Mouse (Mus musculus) ES-E14 (cell line): ENCODE data around the gene Srebf1. TPM values are rescaled to one million over a fixed set of nuclear protein-coding genes. Genes with fewer than 3 reads are reported as not detected.

Experiments
- DNase-seq: peaks from one replicate; pipeline ENCODE4 v3.0.0-alpha.2; 2013; ENCODE audit warnings: low read depth, low spot score
- H3K27ac ChIP-seq: 2 replicates; pipeline ENCODE4 v1.5.1; 2012; ENCODE audit warnings: low read depth, mild to moderate bottlenecking, low read length, moderate library complexity, mixed read lengths; ENCODE audit not compliant: poor library complexity, insufficient read depth, severe bottlenecking
- H3K36me3 ChIP-seq: 2 replicates; pipeline ENCODE4 v1.6.1; 2012; ENCODE audit warnings: mild to moderate bottlenecking, low read length, moderate library complexity, mixed read lengths; ENCODE audit not compliant: control insufficient read depth, poor library complexity, insufficient read depth, severe bottlenecking
- H3K4me1 ChIP-seq, 2 experiments: fragments of 150-350 bp in 1 of 2; sonication (generic) in 1 of 2; 2 replicates each; pipeline ENCODE4 v1.6.1; 2012; ENCODE audit warnings: low read length in 2 of 2, mild to moderate bottlenecking in 1 of 2, mixed read lengths in 1 of 2; ENCODE audit not compliant: control insufficient read depth in 2 of 2, insufficient read depth in 2 of 2, poor library complexity in 1 of 2
- H3K4me3 ChIP-seq, 2 experiments: fragments of 150-350 bp in 1 of 2; sonication (generic) in 1 of 2; 2 replicates each; pipeline ENCODE4 v1.5.1; 2012; ENCODE audit warnings: low read length in 2 of 2, low read depth in 1 of 2, mild to moderate bottlenecking in 1 of 2, mixed read lengths in 1 of 2; ENCODE audit not compliant: insufficient read depth in 1 of 2, poor library complexity in 1 of 2, severe bottlenecking in 1 of 2
- H3K9ac ChIP-seq: 2 replicates; pipeline ENCODE4 v1.6.1; 2012; ENCODE audit warnings: low read depth, mild to moderate bottlenecking, low read length, mixed read lengths; ENCODE audit not compliant: poor library complexity, insufficient read depth, severe bottlenecking
- H3K9me3 ChIP-seq: fragments of 150-350 bp; sonication (generic); 2 replicates; pipeline ENCODE4 v1.6.1; 2012; ENCODE audit warnings: low read depth, mild to moderate bottlenecking, low read length; ENCODE audit not compliant: control insufficient read depth, insufficient read depth
- CHD2 ChIP-seq: IDR thresholded peaks from 2 replicates; pipeline ENCODE4 v1.6.1; 2014; ENCODE audit warnings: mild to moderate bottlenecking, low read depth, low read length, inconsistent platforms
- HCFC1 ChIP-seq: IDR thresholded peaks from 2 replicates; pipeline ENCODE4 v1.6.1; 2012; ENCODE audit warnings: low read length, inconsistent platforms, borderline replicate concordance; ENCODE audit not compliant: insufficient read depth
- MAFK ChIP-seq: IDR thresholded peaks from 2 replicates; pipeline ENCODE4 v1.6.1; 2014; ENCODE audit warnings: mild to moderate bottlenecking, low read depth, low read length, inconsistent platforms; ENCODE audit not compliant: insufficient read depth
- ZC3H11A ChIP-seq: IDR thresholded peaks from 2 replicates; pipeline ENCODE4 v1.6.1; 2012; ENCODE audit warnings: low read depth, mild to moderate bottlenecking, inconsistent platforms, low read length, borderline replicate concordance
- ZNF384 ChIP-seq: IDR thresholded peaks from 2 replicates; pipeline ENCODE4 v1.6.1; 2012; ENCODE audit warnings: low read depth, low read length, inconsistent platforms
- in situ Hi-C, 2 experiments: fragments of 600-800 bp; cut with MboI; formaldehyde crosslinking; loops; one replicate each; pipeline ENCODE4 v1.15.1; 2025; ENCODE audit warnings: low sequenced_read_pairs in 2 of 2, inconsistent platforms in 1 of 2; ENCODE audit not compliant: unreplicated experiment in 2 of 2
- total RNA-seq: library from RNA; depleted of rRNA; stranded (reverse); fragments of 300-350 nt; gene quantifications from 2 replicates; pipeline ENCODE4 v1.2.3, GENCODE M21; 2012; rRNA removed

The Srebf1 gene
- total RNA-seq, 1 experiment = 136 TPM

GRCm38 (mm10) chr11:60155690-60156089 is 66.7 kb downstream of the Srebf1 start:
- no peak for DNase-seq
- H3K9ac ChIP-seq = no peak overlapping the region
- H3K9me3 ChIP-seq = no peaks in the 10 kb centered on the region
- TF ChIP-seq ZNF384 (no peak), HCFC1 (no peak), MAFK (no peak), ZC3H11A (no peak), CHD2 (no peak)
- H3K36me3 ChIP-seq = peaks cover 3% of the 10 kb centered on the region; the same call in 1 of the 2 replicates
- in situ Hi-C loops = no loop called here
- H3K4me1 ChIP-seq = peaks cover 1 to 8% of the 10 kb centered on the region in 2 experiments; a peak in 1 of 4 replicates
- no peak overlapping the region for H3K27ac ChIP-seq
- no peak overlapping the region for H3K4me3 ChIP-seq

DNA sequence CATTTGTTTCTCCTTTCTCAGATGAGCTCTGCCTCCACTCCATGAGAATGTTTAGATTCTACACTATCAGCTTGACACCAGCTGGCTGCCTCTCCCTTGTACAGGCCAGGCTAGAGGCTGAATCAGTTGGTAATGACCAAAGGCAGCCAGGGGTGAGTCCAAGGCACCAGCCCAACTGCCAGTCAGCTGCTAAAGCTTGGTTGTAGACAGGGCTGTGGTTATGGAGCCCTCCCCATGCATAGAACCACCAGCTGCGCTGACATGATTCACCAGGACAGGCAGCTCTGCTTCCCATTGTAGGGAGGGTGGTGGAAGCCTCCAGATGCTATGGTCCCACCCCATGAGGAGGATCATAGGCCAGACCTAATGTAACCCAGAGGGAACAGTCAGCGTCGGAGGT is 68.4 kb downstream of the Srebf1 start:
- no peak for DNase-seq
- no peak overlapping the region for H3K4me3 ChIP-seq
- in situ Hi-C loops = no loop called here
- TF ChIP-seq CHD2 = no peak
- no peak for TF ChIP-seq HCFC1
- TF ChIP-seq MAFK = no peak
- no peak for TF ChIP-seq ZNF384
- no peak for TF ChIP-seq ZC3H11A
- H3K9me3 ChIP-seq = no peaks in the 10 kb centered on the region
- H3K27ac ChIP-seq = no peak overlapping the region
- no peak overlapping the region for H3K9ac ChIP-seq
- H3K4me1 ChIP-seq = peaks cover 1 to 5% of the 10 kb centered on the region in 2 experiments; a peak in 1 of 4 replicates
- H3K36me3 ChIP-seq = peaks cover 1% of the 10 kb centered on the region; the same call in 1 of the 2 replicates

GRCm38 (mm10) chr11:60152339-60152738 is 70.0 kb downstream of the Srebf1 start:
- no peak for DNase-seq
- Histone ChIP-seq H3K4me3 (no peak overlapping the region), H3K4me1 (peaks cover under 1 to 5% of the 10 kb centered on the region in 2 experiments; a peak in 1 of 4 replicates), H3K9ac (no peak overlapping the region), H3K9me3 (no peaks in the 10 kb centered on the region), H3K27ac (no peak overlapping the region), H3K36me3 (peaks cover 1% of the 10 kb centered on the region; the same call in 1 of the 2 replicates)
- in situ Hi-C loops = no loop called here
- no peak for TF ChIP-seq ZNF384
- no peak for TF ChIP-seq CHD2
- no peak for TF ChIP-seq MAFK
- no peak for TF ChIP-seq ZC3H11A
- no peak for TF ChIP-seq HCFC1

GRCm38 (mm10) chr11:60150677-60151076 is 71.7 kb downstream of the Srebf1 start:
- H3K36me3 ChIP-seq = peaks cover 5% of the 10 kb centered on the region; the same call in 1 of the 2 replicates
- peaks cover 0 to 5% of the 10 kb centered on the region in 2 experiments; a peak in 1 of 4 replicates for H3K4me1 ChIP-seq

More at GRCm38 (mm10) chr11:60150677-60151076, 71.7 kb downstream of the Srebf1 start:
- TF ChIP-seq HCFC1 (no peak), ZNF384 (no peak), CHD2 (no peak), MAFK (no peak), ZC3H11A (no peak)
- Histone ChIP-seq H3K27ac (no peak overlapping the region), H3K9me3 (no peaks in the 10 kb centered on the region), H3K9ac (no peak overlapping the region), H3K4me3 (no peak overlapping the region)
- in situ Hi-C loops = no loop called here
- DNase-seq = no peak

Other genes starting within 250 kb of the Srebf1 start
- gene Pemt, start 176.1 kb downstream of the Srebf1 start, total RNA-seq = 17.5 and 18.9 TPM in 2 replicates
- gene Rai1, start 117.6 kb downstream of the Srebf1 start, total RNA-seq = 15.5 and 21.0 TPM in 2 replicates
- 9.3 and 10.4 TPM in 2 replicates for gene Tom1l2, start 130.3 kb upstream of the Srebf1 start, total RNA-seq
- 1.9 and 2.0 TPM in 2 replicates for gene Drc3, start 130.7 kb upstream of the Srebf1 start, total RNA-seq
- gene Gid4, start 194.6 kb upstream of the Srebf1 start, total RNA-seq = 19.6 and 19.7 TPM in 2 replicates
- gene Atpaf2, start 195.9 kb upstream of the Srebf1 start, total RNA-seq = 32.5 and 34.3 TPM in 2 replicates
- gene Drg2, start 232.0 kb upstream of the Srebf1 start, total RNA-seq = 84.4 and 96.7 TPM in 2 replicates
- gene Myo15, start 246.8 kb upstream of the Srebf1 start, total RNA-seq = 0.31 and 0.42 TPM in 2 replicates